Comparison of ENCODE assay signal across 21 mouse cellular contexts in the genomic region with DNA sequence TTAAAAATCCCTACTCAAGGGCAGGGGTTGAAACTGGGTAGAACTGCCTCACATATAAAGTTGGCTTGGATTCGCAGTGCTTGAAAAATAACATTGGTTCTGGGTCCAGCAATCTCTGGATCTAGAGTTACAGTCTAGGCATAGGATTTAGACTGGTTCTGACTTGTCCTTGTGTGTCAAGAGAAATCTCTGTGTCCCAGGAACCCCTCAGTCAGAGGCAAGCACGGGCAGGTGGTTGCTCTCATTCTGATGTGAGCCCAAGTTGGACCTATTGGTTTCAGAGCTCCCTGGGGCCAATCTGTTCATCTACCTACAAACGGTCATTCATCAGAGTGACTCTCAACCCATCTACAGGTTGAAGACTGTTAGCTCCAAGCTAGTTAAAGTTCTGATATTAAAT.
"Had no signal": no experiment of that assay in that cellular context is flagged by ENCODE, and none has a peak within 500 bp of the region (broad histone marks: within the 10 kb centered on the region; RNA-seq: fewer than 3 reads in every experiment).

No protein-coding gene starts in this region.

- H3K4me3 ChIP-seq: heart, embryonic 10.5 days; heart, embryonic 12.5 days; hindbrain, embryonic 10.5 days; hindbrain, embryonic 12.5 days; intestine, embryonic 15.5 days; left cerebral cortex, adult 2 months; limb, embryonic 10.5 days; limb, embryonic 12.5 days; liver, embryonic 13.5 days had no signal

- H3K27me3 ChIP-seq: heart, embryonic 12.5 days; hindbrain, embryonic 12.5 days; intestine, embryonic 15.5 days; liver, embryonic 13.5 days had no signal

- H3K36me3 ChIP-seq: heart, embryonic 12.5 days; intestine, embryonic 15.5 days; liver, embryonic 13.5 days had no signal

- H3K27ac ChIP-seq: heart, embryonic 10.5 days; hindbrain, embryonic 10.5 days; hindbrain, embryonic 12.5 days; hindbrain, embryonic 14.5 days; intestine, embryonic 15.5 days; left cerebral cortex, adult 2 months; limb, embryonic 10.5 days; limb, embryonic 12.5 days; liver, embryonic 13.5 days had no signal

- H3K4me1 ChIP-seq: heart, embryonic 10.5 days; heart, embryonic 12.5 days; intestine, embryonic 15.5 days; limb, embryonic 12.5 days; liver, embryonic 13.5 days had no signal

- DNase-seq: gastrocnemius, postnatal 14 days; gastrocnemius, postnatal 36 days; heart, adult 18-20 months; heart, postnatal 10 days; heart, postnatal 4 days; kidney, adult 18-20 months; kidney, adult 8-10 months; kidney, postnatal 10 days; kidney, postnatal 25 days; kidney, postnatal 4 days; liver; liver, embryonic 13.5 days had no signal
